Mouse (Mus musculus) limb, embryonic 11.5 days (tissue): ENCODE measurements around the gene Srl. TPM values are rescaled to one million over a fixed set of nuclear protein-coding genes. Genes with fewer than 3 reads are reported as not detected.

Experiments used
- ATAC-seq: fragments of 200-750 bp; cut with Nextera tagmentation; 2 replicates; pipeline ENCODE4 v1.8.0; 2017; ENCODE audit warnings: low read depth; ENCODE audit not compliant: insufficient number of reproducible peaks, low FRiP score, low TSS enrichment
- DNase-seq: peaks from one replicate; pipeline ENCODE4 v3.0.0-alpha.2; 2015; ENCODE audit warnings: low spot score
- H3K27ac ChIP-seq: fragments of 300-500 bp; sonication (generic); replicated peaks from 2 replicates; pipeline ENCODE4 v1.5.1; 2014; ENCODE audit warnings: low read depth, mild to moderate bottlenecking, low read length
- H3K27me3 ChIP-seq: fragments of 300-500 bp; sonication (generic); 2 replicates; pipeline ENCODE4 v1.6.1; 2014; ENCODE audit warnings: mild to moderate bottlenecking, low read length, mixed read lengths; ENCODE audit not compliant: control insufficient read depth, insufficient read depth
- H3K36me3 ChIP-seq: fragments of 300-500 bp; sonication (generic); 2 replicates; pipeline ENCODE4 v1.6.1; 2014; ENCODE audit warnings: mild to moderate bottlenecking, low read length, moderate library complexity, mixed read lengths; ENCODE audit not compliant: control insufficient read depth, insufficient read depth
- H3K4me1 ChIP-seq: fragments of 300-500 bp; sonication (generic); 2 replicates; pipeline ENCODE4 v1.6.1; 2014; ENCODE audit warnings: low read length, mixed read lengths; ENCODE audit not compliant: control insufficient read depth, insufficient read depth
- H3K4me2 ChIP-seq: fragments of 300-500 bp; sonication (generic); 2 replicates; pipeline ENCODE4 v1.6.1; 2014; ENCODE audit warnings: low read depth, mild to moderate bottlenecking, moderate library complexity; ENCODE audit not compliant: severe bottlenecking
- H3K4me3 ChIP-seq: fragments of 300-500 bp; sonication (generic); 2 replicates; pipeline ENCODE4 v1.5.1; 2014; ENCODE audit warnings: low read depth, low read length
- H3K9ac ChIP-seq: fragments of 300-500 bp; sonication (generic); 2 replicates; pipeline ENCODE4 v1.6.1; 2014; ENCODE audit warnings: mild to moderate bottlenecking, low read length
- H3K9me3 ChIP-seq: fragments of 300-500 bp; sonication (generic); 2 replicates; pipeline ENCODE4 v1.6.1; 2016; ENCODE audit warnings: low read length; ENCODE audit not compliant: control insufficient read depth
- WGBS: fragments of 180-500 bp; shearing (Covaris S2); extraction: QIAGEN DNeasy Blood & Tissue Kit; methylation state at CpG from one replicate; pipeline ENCODE4 v1.1.7; 2014; 5-methylcytosine and 5-hydroxymethylcytosine counted together
- polyA plus RNA-seq: library from polyadenylated mRNA; unstranded; fragments of >200 nt; fragmentation: Nextera tagmentation; extraction: Ambion mirVana; gene quantifications from 2 replicates; pipeline ENCODE4 v1.2.1, GENCODE M21; 2014

Srl gene
- polyA plus RNA-seq, 1 experiment from 2014 or later, result 29.7 TPM

DNA sequence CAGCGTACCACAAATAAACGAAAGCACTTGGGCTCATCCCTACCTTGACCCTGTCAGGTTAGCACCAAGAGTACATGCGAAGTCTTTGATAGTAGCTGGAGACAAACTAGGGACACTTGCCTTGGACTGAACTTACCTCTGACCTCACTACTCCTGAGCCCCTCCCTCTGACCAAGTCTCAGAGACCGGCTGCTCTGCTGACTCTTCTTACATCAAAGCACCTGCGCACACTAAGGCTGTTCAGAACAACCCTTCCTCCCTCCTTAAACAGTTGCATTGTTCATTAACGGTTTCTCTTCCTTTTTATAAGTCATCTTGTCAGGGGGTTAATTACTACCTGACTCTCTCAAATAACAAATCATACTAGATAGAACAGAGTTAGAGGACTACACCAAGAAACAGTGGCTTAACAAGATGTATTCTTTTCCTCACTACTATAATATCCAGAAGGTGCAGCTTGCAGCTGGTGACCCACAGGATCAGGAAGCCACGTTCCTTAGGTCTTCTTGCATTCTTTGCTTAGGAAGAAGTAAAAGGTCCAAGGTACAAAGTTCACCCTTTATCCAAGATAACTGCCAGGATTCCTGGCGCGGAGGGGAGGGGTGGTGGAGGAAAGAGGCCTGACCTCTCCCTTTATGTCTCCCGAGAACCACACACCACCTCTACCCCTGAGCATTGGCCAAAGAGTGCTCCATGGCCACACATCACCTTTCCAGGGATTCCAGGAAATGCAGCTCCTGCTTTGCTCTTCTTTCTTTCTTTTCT, 102.1 kb downstream of the Srl start:
- no peaks in the 10 kb centered on the region for H3K4me1 ChIP-seq
- WGBS, result 70% methylated on average over 10 of the region's 10 CpGs
- no peak overlapping the region for H3K4me2 ChIP-seq
- H3K9me3 ChIP-seq, result no peaks in the 10 kb centered on the region
- ATAC-seq (no peak), DNase-seq (no peak)
- no peaks in the 10 kb centered on the region for H3K27me3 ChIP-seq
- no peak overlapping the region for H3K27ac ChIP-seq
- no peak overlapping the region for H3K4me3 ChIP-seq
- no peaks in the 10 kb centered on the region for H3K36me3 ChIP-seq
- H3K9ac ChIP-seq, result no peak overlapping the region

DNA sequence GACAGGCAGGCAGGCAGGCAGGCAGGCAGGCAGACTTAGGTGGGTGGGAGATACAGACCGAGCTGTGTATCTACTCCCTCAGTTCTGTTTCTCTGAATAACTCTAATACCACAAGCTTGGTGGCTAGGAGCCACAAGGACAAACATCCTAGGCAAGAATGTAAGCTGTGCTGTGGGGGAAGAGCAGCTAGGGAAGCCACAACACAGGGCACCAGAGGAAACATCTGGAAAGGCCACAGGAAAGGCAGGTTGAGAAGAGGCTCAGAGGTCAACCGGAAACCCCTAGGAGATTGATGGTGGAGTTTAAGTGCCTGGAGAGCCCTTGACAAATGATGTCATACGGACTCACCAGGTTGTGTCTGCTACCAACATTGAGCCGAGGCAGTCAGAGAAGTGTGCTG, 104.9 kb downstream of the Srl start:
- no peak overlapping the region for H3K9ac ChIP-seq
- 79% methylated on average over 4 of the region's 4 CpGs for WGBS
- H3K4me2 ChIP-seq, result no peak overlapping the region
- H3K27ac ChIP-seq, result no peak overlapping the region
- no peak for DNase-seq
- no peaks in the 10 kb centered on the region for H3K9me3 ChIP-seq
- no peaks in the 10 kb centered on the region for H3K27me3 ChIP-seq
- no peak for ATAC-seq
- H3K36me3 ChIP-seq, result no peaks in the 10 kb centered on the region
- no peaks in the 10 kb centered on the region for H3K4me1 ChIP-seq
- H3K4me3 ChIP-seq, result no peak overlapping the region

DNA sequence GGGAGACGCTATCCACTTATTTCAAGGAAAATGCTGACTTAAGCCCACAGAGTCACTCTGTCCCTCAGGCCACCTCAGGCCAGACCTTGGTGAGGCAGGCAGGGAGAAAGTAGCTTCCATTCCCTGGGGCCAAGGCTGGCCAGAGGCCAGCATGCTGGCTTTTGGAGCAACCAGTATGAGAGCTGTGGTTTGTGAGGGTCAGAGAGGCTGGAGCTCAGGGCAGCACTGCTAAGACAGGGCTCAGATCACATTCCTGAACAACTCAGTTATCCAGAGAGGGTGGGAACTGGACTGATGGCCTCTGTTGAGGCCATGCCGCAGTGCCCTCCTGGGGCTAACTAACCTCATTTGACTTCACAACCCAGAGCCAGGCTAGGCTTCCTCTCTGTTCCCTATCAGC, 106.2 kb downstream of the Srl start:
- Histone ChIP-seq H3K36me3 (no peaks in the 10 kb centered on the region), H3K9me3 (no peaks in the 10 kb centered on the region), H3K4me1 (no peaks in the 10 kb centered on the region), H3K4me3 (no peak overlapping the region), H3K9ac (no peak overlapping the region), H3K27ac (no peak overlapping the region), H3K4me2 (no peak overlapping the region), H3K27me3 (no peaks in the 10 kb centered on the region)
- ATAC-seq, result no peak
- WGBS, result 83% methylated on average over 2 of the region's 2 CpGs
- DNase-seq, result no peak

DNA sequence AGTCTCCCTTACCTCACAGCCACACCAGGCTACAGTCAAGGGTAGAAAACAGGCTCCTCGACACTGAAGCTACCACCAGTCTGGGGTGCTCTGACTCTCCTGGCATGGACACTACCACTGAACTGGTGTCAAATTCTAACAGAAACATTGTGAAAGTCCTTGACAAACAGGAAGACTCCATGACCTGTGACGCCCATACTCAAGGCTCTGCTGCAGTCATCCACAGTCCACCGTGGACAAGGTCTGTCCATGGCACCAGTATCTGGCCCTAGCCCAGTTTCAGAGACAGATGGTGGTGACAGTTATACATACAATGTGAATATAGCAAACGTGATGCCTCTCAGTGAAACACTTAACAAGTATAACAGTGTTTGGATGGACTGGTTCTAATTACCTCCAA, 109.8 kb downstream of the Srl start:
- H3K4me3 ChIP-seq, result no peak overlapping the region
- no peak overlapping the region for H3K4me2 ChIP-seq
- no peaks in the 10 kb centered on the region for H3K27me3 ChIP-seq
- H3K9ac ChIP-seq, result no peak overlapping the region
- no peak overlapping the region for H3K27ac ChIP-seq
- no peaks in the 10 kb centered on the region for H3K9me3 ChIP-seq
- H3K36me3 ChIP-seq, result no peaks in the 10 kb centered on the region
- DNase-seq (no peak), ATAC-seq (no peak)
- 77% methylated on average over 4 of the region's 4 CpGs for WGBS
- H3K4me1 ChIP-seq, result no peaks in the 10 kb centered on the region

DNA sequence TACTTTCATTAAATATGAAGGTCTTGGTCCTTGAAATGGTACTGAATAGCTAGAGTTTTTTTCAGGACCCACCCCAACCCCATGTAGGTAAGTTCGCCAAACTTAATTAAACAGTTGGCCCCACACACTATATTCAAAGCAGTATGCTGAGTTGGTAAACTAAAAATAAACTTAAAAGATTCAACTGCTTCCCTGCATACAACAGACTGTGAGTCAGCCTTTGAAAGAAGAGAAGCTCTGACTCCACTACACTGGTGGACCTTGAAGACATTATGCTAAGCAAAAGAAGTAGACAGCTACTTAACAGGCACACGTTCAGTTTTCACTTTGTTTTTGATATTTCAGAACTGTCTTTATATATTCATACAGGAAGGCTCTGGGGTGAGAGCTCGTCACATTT, 110.6 kb downstream of the Srl start:
- H3K4me2 ChIP-seq, result no peak overlapping the region
- no peaks in the 10 kb centered on the region for H3K4me1 ChIP-seq
- H3K4me3 ChIP-seq, result no peak overlapping the region
- no peaks in the 10 kb centered on the region for H3K36me3 ChIP-seq
- H3K27me3 ChIP-seq, result no peaks in the 10 kb centered on the region
- DNase-seq (no peak), ATAC-seq (no peak)
- no peak overlapping the region for H3K27ac ChIP-seq
- WGBS, result 90% methylated on average over 3 of the region's 3 CpGs
- H3K9ac ChIP-seq, result no peak overlapping the region
- no peaks in the 10 kb centered on the region for H3K9me3 ChIP-seq

DNA sequence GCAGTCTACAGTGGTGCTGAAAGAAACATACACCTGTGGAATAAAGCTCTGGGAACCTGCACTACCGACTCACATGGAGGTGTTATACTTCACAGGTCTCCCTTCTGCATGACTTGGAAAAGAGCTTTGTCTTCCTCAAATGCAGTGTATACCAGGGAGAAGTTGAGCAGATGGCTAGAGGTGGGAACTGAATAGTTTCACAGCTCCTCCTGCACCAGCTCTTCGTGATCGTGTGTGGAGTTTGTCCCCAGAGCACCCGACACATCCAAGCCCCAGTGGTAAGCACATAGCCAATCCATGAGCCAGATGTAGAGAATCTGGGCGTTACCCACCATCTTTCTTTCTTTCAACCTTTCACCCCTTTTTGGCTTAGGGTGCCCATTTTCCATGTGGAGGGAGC, 111.4 kb downstream of the Srl start:
- no peaks in the 10 kb centered on the region for H3K9me3 ChIP-seq
- WGBS, result 74% methylated on average over 5 of the region's 5 CpGs
- no peak overlapping the region for H3K4me2 ChIP-seq
- no peak overlapping the region for H3K27ac ChIP-seq
- H3K4me3 ChIP-seq, result no peak overlapping the region
- H3K4me1 ChIP-seq, result no peaks in the 10 kb centered on the region
- H3K27me3 ChIP-seq, result no peaks in the 10 kb centered on the region
- no peak for DNase-seq
- no peak overlapping the region for H3K9ac ChIP-seq
- H3K36me3 ChIP-seq, result no peaks in the 10 kb centered on the region
- no peak for ATAC-seq

Other genes starting within 250 kb of the Srl start
- 0.77 and 0.93 TPM in 2 replicates for gene Adcy9, start 121.3 kb downstream of the Srl start, polyA plus RNA-seq
- gene Tfap4, start 18.0 kb upstream of the Srl start, polyA plus RNA-seq, result 34.7 and 35.3 TPM in 2 replicates
- 26.2 and 27.4 TPM in 2 replicates for gene Glis2, start 52.9 kb upstream of the Srl start, polyA plus RNA-seq
- gene Pam16, start 83.2 kb upstream of the Srl start, polyA plus RNA-seq, result 107 and 115 TPM in 2 replicates
- gene Vasn, start 98.1 kb upstream of the Srl start, polyA plus RNA-seq, result 20.2 and 22.3 TPM in 2 replicates
- gene Dnaja3, start 98.2 kb upstream of the Srl start, polyA plus RNA-seq, result 56.5 and 59.1 TPM in 2 replicates
- 13.1 and 15.7 TPM in 2 replicates for gene Coro7, start 138.0 kb upstream of the Srl start, polyA plus RNA-seq
- 249 and 258 TPM in 2 replicates for gene Nmral1, start 177.5 kb upstream of the Srl start, polyA plus RNA-seq
- 103 and 111 TPM in 2 replicates for gene Hmox2, start 184.5 kb upstream of the Srl start, polyA plus RNA-seq
- 82.2 and 89.5 TPM in 2 replicates for gene Cdip1, start 248.5 kb upstream of the Srl start, polyA plus RNA-seq